Comparison of ENCODE assay signal across 8 mouse cellular contexts in genomic region chr3:89315195-89315929, GRCm38 (mm10). TPM values are rescaled to one million over a fixed set of nuclear protein-coding genes. Genes with fewer than 3 reads are reported as not detected.
DNase-seq lines count a peak whose midpoint lies in the region; ATAC-seq and TF ChIP-seq lines count a peak whose summit lies in the region.

No protein-coding gene starts in this region.

- H3K36me3 ChIP-seq in limb, embryonic 14.5 days (ENCODE audit: control insufficient read depth, insufficient read depth, low read length) = peaks cover 6% of the 10 kb centered on the region; the same call in 1 of the 2 replicates
- no peaks in the 10 kb centered on the region; the same call in 1 of the 2 replicates for H3K36me3 ChIP-seq in midbrain, embryonic 15.5 days (replicated peaks)
- no peaks in the 10 kb centered on the region for H3K36me3 ChIP-seq in stomach, embryonic 14.5 days (ENCODE audit: control insufficient read depth, insufficient read depth, low read length)

- H3K4me2 ChIP-seq in limb, embryonic 14.5 days (replicated peaks; ENCODE audit: low read depth, low read length, severe bottlenecking) = peak overlapping the region; percentile 45
- peak overlapping the region; percentile 39 for H3K4me2 ChIP-seq in midbrain, embryonic 15.5 days
- peak overlapping the region; percentile 69 for H3K4me2 ChIP-seq in stomach, embryonic 14.5 days (replicated peaks; ENCODE audit: low read depth, low read length)

- H3K27ac ChIP-seq in limb, embryonic 14.5 days (replicated peaks; ENCODE audit: low read depth, low read length) = no peak overlapping the region
- H3K27ac ChIP-seq in midbrain, embryonic 15.5 days = no peak overlapping the region
- no peak overlapping the region for H3K27ac ChIP-seq in stomach, embryonic 14.5 days (ENCODE audit: low read length)

- peaks cover 36% of the 10 kb centered on the region for H3K4me1 ChIP-seq in limb, embryonic 14.5 days (ENCODE audit: control insufficient read depth, insufficient read depth, low read length)
- peaks cover 51% of the 10 kb centered on the region for H3K4me1 ChIP-seq in midbrain, embryonic 15.5 days
- peaks cover 40% of the 10 kb centered on the region for H3K4me1 ChIP-seq in stomach, embryonic 14.5 days (ENCODE audit: control insufficient read depth, insufficient read depth, low read length)

- WGBS in limb, embryonic 14.5 days = 14% methylated on average over 17 of the region's 26 CpGs
- 5% methylated on average over 23 of the region's 26 CpGs for whole genome bisulfite sequencing in midbrain, embryonic 15.5 days
- WGBS in stomach, embryonic 14.5 days = 7% methylated on average over 26 of the region's 26 CpGs

- H3K9ac ChIP-seq in limb, embryonic 14.5 days (ENCODE audit: low read depth, low read length, severe bottlenecking) = peak overlapping the region; percentile 32; the same call in 1 of the 2 replicates
- no peak overlapping the region; the same call in 1 of the 2 replicates for H3K9ac ChIP-seq in midbrain, embryonic 15.5 days
- H3K9ac ChIP-seq in stomach, embryonic 14.5 days (replicated peaks; ENCODE audit: low read depth, low read length) = no peak overlapping the region

- H3K27me3 ChIP-seq in limb, embryonic 14.5 days (ENCODE audit: control insufficient read depth, insufficient read depth, low read length) = peaks cover 10% of the 10 kb centered on the region
- H3K27me3 ChIP-seq in midbrain, embryonic 15.5 days (replicated peaks) = peaks cover 19% of the 10 kb centered on the region
- peaks cover 12% of the 10 kb centered on the region; the same call in 1 of the 2 replicates for H3K27me3 ChIP-seq in stomach, embryonic 14.5 days (ENCODE audit: control insufficient read depth, insufficient read depth, low read length)

- TF ChIP-seq POLR2A in limb, embryonic 14.5 days (IDR thresholded peaks at IDR 0.05; ENCODE audit: borderline replicate concordance, extremely low read depth, insufficient read depth, insufficient read length) = no peak

- no peaks in the 10 kb centered on the region for H3K9me3 ChIP-seq in limb, embryonic 14.5 days (ENCODE audit: control insufficient read depth, low read length)
- no peaks in the 10 kb centered on the region for H3K9me3 ChIP-seq in midbrain, embryonic 15.5 days
- H3K9me3 ChIP-seq in stomach, embryonic 14.5 days (ENCODE audit: control insufficient read depth, low read depth, low read length) = no peaks in the 10 kb centered on the region

- peak overlapping the region; percentile 26 for H3K4me3 ChIP-seq in limb, embryonic 14.5 days (replicated peaks; ENCODE audit: low read length)
- H3K4me3 ChIP-seq in midbrain, embryonic 15.5 days = peak overlapping the region; percentile 12
- peak overlapping the region; percentile 29 for H3K4me3 ChIP-seq in stomach, embryonic 14.5 days (ENCODE audit: low read depth, low read length)

- 0 out of 2 replicates have a peak, but pooled peaks have one; percentile 16 for ATAC-seq in limb, embryonic 14.5 days (ENCODE audit: low FRiP score, low read depth)
- no peak for ATAC-seq in midbrain, embryonic 15.5 days (replicated peaks)
- ATAC-seq in stomach, embryonic 14.5 days (ENCODE audit: insufficient number of reproducible peaks, insufficient read depth, low FRiP score, low read depth) = no peak

- peak; percentile 56 for DNase-seq in 416B (ENCODE audit: low read depth)
- DNase-seq in adrenal gland, adult (ENCODE audit: inconsistent age in 2 of 2, low spot score in 1 of 2) = peak; percentile 62 to 87
- peak; percentile 89 for DNase-seq in embryo, embryonic 10.5 days (ENCODE audit: low spot score)
- DNase-seq in heart, adult 11 months = peak; percentile 97
- DNase-seq in kidney, adult 11 months = peak; percentile 60
- DNase-seq in limb, embryonic 14.5 days (ENCODE audit: low spot score) = peak; percentile 73

RNA-seq across cellular contexts. Expression of gene Efna3, which starts 7.4 kb away (rescaled TPM):
- polyA plus RNA-seq in limb, embryonic 14.5 days (2012; rRNA removed) = 38.1 and 48.5 TPM in 2 replicates
- polyA plus RNA-seq in limb, embryonic 14.5 days (2014; fragmentation: Nextera tagmentation; extraction: Ambion mirVana) = 32.1 and 34.4 TPM in 2 replicates
- 40.5 and 43.0 TPM in 2 replicates for polyA plus RNA-seq in midbrain, embryonic 15.5 days (2015; fragmentation: Nextera tagmentation; extraction: Ambion mirVana)
- polyA plus RNA-seq in stomach, embryonic 14.5 days (2014; fragmentation: Nextera tagmentation; extraction: Ambion mirVana) = 10.9 and 11.6 TPM in 2 replicates

RNA-seq across cellular contexts. Expression of gene Efna4, which starts 22.5 kb away (rescaled TPM):
- 56.5 and 67.1 TPM in 2 replicates for polyA plus RNA-seq in limb, embryonic 14.5 days (2012; rRNA removed)
- 32.0 and 34.2 TPM in 2 replicates for polyA plus RNA-seq in limb, embryonic 14.5 days (2014; fragmentation: Nextera tagmentation; extraction: Ambion mirVana)
- 4.3 and 5.8 TPM in 2 replicates for polyA plus RNA-seq in midbrain, embryonic 15.5 days (2015; fragmentation: Nextera tagmentation; extraction: Ambion mirVana)
- 24.0 and 25.3 TPM in 2 replicates for polyA plus RNA-seq in stomach, embryonic 14.5 days (2014; fragmentation: Nextera tagmentation; extraction: Ambion mirVana)

RNA-seq across cellular contexts. Expression of gene Efna1, which starts 34.4 kb away (rescaled TPM):
- polyA plus RNA-seq in limb, embryonic 14.5 days (2012; rRNA removed) = 51.7 and 52.2 TPM in 2 replicates
- polyA plus RNA-seq in limb, embryonic 14.5 days (2014; fragmentation: Nextera tagmentation; extraction: Ambion mirVana) = 42.2 and 48.1 TPM in 2 replicates
- 8.0 and 10.2 TPM in 2 replicates for polyA plus RNA-seq in midbrain, embryonic 15.5 days (2015; fragmentation: Nextera tagmentation; extraction: Ambion mirVana)
- 39.3 and 45.0 TPM in 2 replicates for polyA plus RNA-seq in stomach, embryonic 14.5 days (2014; fragmentation: Nextera tagmentation; extraction: Ambion mirVana)

RNA-seq across cellular contexts. Expression of gene Adam15, which starts 34.4 kb away (rescaled TPM):
- polyA plus RNA-seq in limb, embryonic 14.5 days (2012; rRNA removed) = 80.4 and 97.6 TPM in 2 replicates
- polyA plus RNA-seq in limb, embryonic 14.5 days (2014; fragmentation: Nextera tagmentation; extraction: Ambion mirVana) = 45.9 and 48.2 TPM in 2 replicates
- polyA plus RNA-seq in midbrain, embryonic 15.5 days (2015; fragmentation: Nextera tagmentation; extraction: Ambion mirVana) = 59.5 and 62.2 TPM in 2 replicates
- 27.9 and 28.5 TPM in 2 replicates for polyA plus RNA-seq in stomach, embryonic 14.5 days (2014; fragmentation: Nextera tagmentation; extraction: Ambion mirVana)

RNA-seq across cellular contexts. Expression of gene Slc50a1, which starts 45.0 kb away (rescaled TPM):
- polyA plus RNA-seq in limb, embryonic 14.5 days (2012; rRNA removed) = 150 and 198 TPM in 2 replicates
- polyA plus RNA-seq in limb, embryonic 14.5 days (2014; fragmentation: Nextera tagmentation; extraction: Ambion mirVana) = 90.8 and 95.6 TPM in 2 replicates
- 31.4 and 37.5 TPM in 2 replicates for polyA plus RNA-seq in midbrain, embryonic 15.5 days (2015; fragmentation: Nextera tagmentation; extraction: Ambion mirVana)
- polyA plus RNA-seq in stomach, embryonic 14.5 days (2014; fragmentation: Nextera tagmentation; extraction: Ambion mirVana) = 86.5 TPM in 2 replicates
